ENCODE assay signal across 8 mouse cellular contexts in genomic region chrX:74244614-74245083, GRCm38 (mm10). TPM values are rescaled to one million over a fixed set of nuclear protein-coding genes. Genes with fewer than 3 reads are reported as not detected.
DNase-seq lines count a peak whose midpoint lies in the region; ATAC-seq and TF ChIP-seq lines count a peak whose summit lies in the region.

No protein-coding gene starts in this region.

- WGBS in bone marrow, adult 2 months, result 15% methylated on average over 3 of the region's 3 CpGs
- 29% methylated on average over 3 of the region's 3 CpGs for WGBS in hindbrain, postnatal 0 days
- WGBS in liver, embryonic 13.5 days (ENCODE audit: insufficient replicate concordance), result 17% methylated on average over 3 of the region's 3 CpGs

- H3K9ac ChIP-seq in hindbrain, postnatal 0 days (replicated peaks; ENCODE audit: low read length), result peak overlapping the region; percentile 68
- no peak overlapping the region; the same call in 1 of the 2 replicates for H3K9ac ChIP-seq in liver, embryonic 13.5 days

- peak in 1 of 2 experiments; percentile 11 for DNase-seq in left cerebral cortex, adult 2 months (ENCODE audit: extremely low spot score in 1 of 2, low spot score in 2 of 2)
- DNase-seq in left cerebral cortex, adult 9 months (ENCODE audit: low spot score in 2 of 2), result no peak
- peak; percentile 64 for DNase-seq in gastrocnemius, adult 2 months
- DNase-seq in hindbrain, postnatal 0 days (ENCODE audit: low spot score), result peak; percentile 70
- DNase-seq in liver, embryonic 13.5 days, result peak; percentile 11
- peak; percentile 50 to 58 for DNase-seq in natural killer cell, adult 2 months (ENCODE audit: low spot score in 2 of 2)

- peak overlapping the region; percentile 68 for H3K4me2 ChIP-seq in hindbrain, postnatal 0 days (ENCODE audit: low read depth, low read length)
- peak overlapping the region; percentile 83 for H3K4me2 ChIP-seq in liver, embryonic 13.5 days

- no peak for TF ChIP-seq CTCF in left cerebral cortex, adult 2 months (IDR thresholded peaks at IDR 0.05)
- TF ChIP-seq CTCF in bone marrow, adult 2 months (IDR thresholded peaks at IDR 0.05; ENCODE audit: control insufficient read depth, insufficient read depth, low read length), result no peak
- TF ChIP-seq CTCF in gastrocnemius, adult 2 months (IDR thresholded peaks at IDR 0.05), result no peak
- no peak for TF ChIP-seq CTCF in hindbrain, postnatal 0 days (IDR thresholded peaks at IDR 0.05; ENCODE audit: low read depth)

- TF ChIP-seq POLR2A in bone marrow, adult 2 months (IDR thresholded peaks at IDR 0.05; ENCODE audit: borderline replicate concordance, control insufficient read depth, low read depth, low read length), result no peak

- no peaks in the 10 kb centered on the region for H3K27me3 ChIP-seq in hindbrain, postnatal 0 days (ENCODE audit: insufficient read depth, low read length)
- peaks cover 2% of the 10 kb centered on the region; the same call in 1 of the 2 replicates for H3K27me3 ChIP-seq in liver, embryonic 13.5 days

- H3K36me3 ChIP-seq in hindbrain, postnatal 0 days (ENCODE audit: insufficient read depth, low read length), result peaks cover 6% of the 10 kb centered on the region; the same call in 1 of the 2 replicates
- H3K36me3 ChIP-seq in liver, embryonic 13.5 days, result peaks cover 26% of the 10 kb centered on the region

- H3K4me3 ChIP-seq in left cerebral cortex, adult 2 months, result peak overlapping the region; percentile 63
- H3K4me3 ChIP-seq in bone marrow, adult 2 months (replicated peaks; ENCODE audit: control insufficient read depth, low read depth, low read length), result peak overlapping the region; percentile 61
- H3K4me3 ChIP-seq in gastrocnemius, adult 2 months, result peak overlapping the region; percentile 81
- H3K4me3 ChIP-seq in hindbrain, postnatal 0 days (ENCODE audit: low read length), result peak overlapping the region; percentile 48
- peak overlapping the region; percentile 61 for H3K4me3 ChIP-seq in liver, embryonic 13.5 days (replicated peaks)

- H3K4me1 ChIP-seq in bone marrow, adult 2 months (ENCODE audit: control insufficient read depth, insufficient read depth, low read length), result peaks cover 1% of the 10 kb centered on the region; the same call in 1 of the 2 replicates
- H3K4me1 ChIP-seq in hindbrain, postnatal 0 days (ENCODE audit: insufficient read depth, low read length), result no peaks in the 10 kb centered on the region
- H3K4me1 ChIP-seq in liver, embryonic 13.5 days (replicated peaks), result peaks cover 36% of the 10 kb centered on the region

- peak; percentile 63 for ATAC-seq in hindbrain, postnatal 0 days
- ATAC-seq in liver, embryonic 13.5 days (ENCODE audit: low read depth), result no peak
- ATAC-seq in monocyte, adult 5-6 weeks (replicated peaks; ENCODE audit: insufficient number of reproducible peaks, low FRiP score, low TSS enrichment, poor library complexity, severe bottlenecking), result no peak

- intact Hi-C loops in left cerebral cortex, adult 2 months (cut with DNase I), result loop anchor here (5.0 kb wide), 3 partner anchors 123 to 222 kb away; partner anchors contain the start of gene Irak1
- intact Hi-C loops in gastrocnemius, adult 2 months (cut with DNase I), result loop anchor here (5.0 to 10.0 kb wide), 6 partner anchors 127 to 450 kb away; partner anchors contain the start of genes Fam3a, G6pdx, Hcfc1 and Ikbkg

- H3K9me3 ChIP-seq in hindbrain, postnatal 0 days (ENCODE audit: low read length), result no peaks in the 10 kb centered on the region
- no peaks in the 10 kb centered on the region for H3K9me3 ChIP-seq in liver, embryonic 13.5 days (replicated peaks)

- H3K27ac ChIP-seq in left cerebral cortex, adult 2 months, result no peak overlapping the region; the same call in 1 of the 2 replicates
- peak overlapping the region; percentile 36; the same call in 1 of the 2 replicates for H3K27ac ChIP-seq in bone marrow, adult 2 months (ENCODE audit: control insufficient read depth, insufficient read depth, low read depth, low read length, poor library complexity)
- peak overlapping the region; percentile 90 for H3K27ac ChIP-seq in gastrocnemius, adult 2 months
- H3K27ac ChIP-seq in hindbrain, postnatal 0 days, result peak overlapping the region; percentile 91
- peak overlapping the region; percentile 61; the same call in 1 of the 2 replicates for H3K27ac ChIP-seq in liver, embryonic 13.5 days

RNA-seq across cellular contexts. Expression of gene Flna, which starts 5.0 kb away (rescaled TPM):
- 10 to 100 TPM; 66.7 to 68.9 TPM for total RNA-seq in left cerebral cortex, adult 2 months (2021)
- 140 and 356 TPM in 2 replicates for polyA plus RNA-seq in bone marrow, adult 2 months (2011; ENCODE audit: insufficient read depth, insufficient read length, low replicate concordance, missing spikeins)
- 10 to 100 TPM; 32.3 to 48.3 TPM for total RNA-seq in gastrocnemius, adult 2 months (2021)
- 276 and 324 TPM in 2 replicates for total RNA-seq in hindbrain, postnatal 0 days (2014; rRNA removed)
- polyA plus RNA-seq in hindbrain, postnatal 0 days (2015; fragmentation: Nextera tagmentation; extraction: Ambion mirVana), result 57.2 and 58.6 TPM in 2 replicates
- 38.9 and 43.6 TPM in 2 replicates for polyA plus RNA-seq in liver, embryonic 13.5 days (2015; fragmentation: Nextera tagmentation; extraction: Ambion mirVana)
- total RNA-seq in monocyte, adult 5-6 weeks (2017), result 2,023 to 2,748 TPM (median 2,149 TPM) in 3 replicates

RNA-seq across cellular contexts. Expression of gene Emd, which starts 9.8 kb away (rescaled TPM):
- total RNA-seq in left cerebral cortex, adult 2 months (2021), result 10 to 100 TPM; 36.0 to 37.7 TPM
- 34.6 and 51.7 TPM in 2 replicates for polyA plus RNA-seq in bone marrow, adult 2 months (2011; ENCODE audit: insufficient read depth, insufficient read length, low replicate concordance, missing spikeins)
- 10 to 100 TPM; 25.7 to 30.3 TPM for total RNA-seq in gastrocnemius, adult 2 months (2021)
- total RNA-seq in hindbrain, postnatal 0 days (2014; rRNA removed), result 55.4 and 66.3 TPM in 2 replicates
- polyA plus RNA-seq in hindbrain, postnatal 0 days (2015; fragmentation: Nextera tagmentation; extraction: Ambion mirVana), result 15.6 and 18.2 TPM in 2 replicates
- 11.5 and 11.8 TPM in 2 replicates for polyA plus RNA-seq in liver, embryonic 13.5 days (2015; fragmentation: Nextera tagmentation; extraction: Ambion mirVana)
- 85.3 to 98.0 TPM (median 91.4 TPM) in 3 replicates for total RNA-seq in monocyte, adult 5-6 weeks (2017)

RNA-seq across cellular contexts. Expression of gene Rpl10, which starts 26.0 kb away (rescaled TPM):
- 100 to 1,000 TPM; 151 to 163 TPM for total RNA-seq in left cerebral cortex, adult 2 months (2021)
- 68.3 and 79.6 TPM in 2 replicates for polyA plus RNA-seq in bone marrow, adult 2 months (2011; ENCODE audit: insufficient read depth, insufficient read length, low replicate concordance, missing spikeins)
- 100 to 1,000 TPM; 165 to 212 TPM for total RNA-seq in gastrocnemius, adult 2 months (2021)
- total RNA-seq in hindbrain, postnatal 0 days (2014; rRNA removed), result 1,531 and 1,618 TPM in 2 replicates
- polyA plus RNA-seq in hindbrain, postnatal 0 days (2015; fragmentation: Nextera tagmentation; extraction: Ambion mirVana), result 375 and 384 TPM in 2 replicates
- polyA plus RNA-seq in liver, embryonic 13.5 days (2015; fragmentation: Nextera tagmentation; extraction: Ambion mirVana), result 609 and 656 TPM in 2 replicates
- 1,229 to 1,534 TPM (median 1,358 TPM) in 3 replicates for total RNA-seq in monocyte, adult 5-6 weeks (2017)

RNA-seq across cellular contexts. Expression of gene Taz, which starts 37.1 kb away (rescaled TPM):
- total RNA-seq in left cerebral cortex, adult 2 months (2021), result 10 to 100 TPM; 60.9 to 64.9 TPM
- 32.4 and 58.0 TPM in 2 replicates for polyA plus RNA-seq in bone marrow, adult 2 months (2011; ENCODE audit: insufficient read depth, insufficient read length, low replicate concordance, missing spikeins)
- total RNA-seq in gastrocnemius, adult 2 months (2021), result 10 to 100 TPM; 48.5 to 48.7 TPM
- total RNA-seq in hindbrain, postnatal 0 days (2014; rRNA removed), result 51.5 and 81.2 TPM in 2 replicates
- polyA plus RNA-seq in hindbrain, postnatal 0 days (2015; fragmentation: Nextera tagmentation; extraction: Ambion mirVana), result 66.0 and 79.0 TPM in 2 replicates
- 25.4 and 30.8 TPM in 2 replicates for polyA plus RNA-seq in liver, embryonic 13.5 days (2015; fragmentation: Nextera tagmentation; extraction: Ambion mirVana)
- total RNA-seq in monocyte, adult 5-6 weeks (2017), result 59.4 to 103 TPM (median 69.3 TPM) in 3 replicates

RNA-seq across cellular contexts. Expression of gene Dnase1l1, which starts 37.5 kb away (rescaled TPM):
- 1 to 10 TPM; 2.2 to 2.9 TPM for total RNA-seq in left cerebral cortex, adult 2 months (2021)
- 16.4 and 21.5 TPM in 2 replicates for polyA plus RNA-seq in bone marrow, adult 2 months (2011; ENCODE audit: insufficient read depth, insufficient read length, low replicate concordance, missing spikeins)
- total RNA-seq in gastrocnemius, adult 2 months (2021), result 100 to 1,000 TPM in 1 of 2 experiments, 10 to 100 TPM in 1; 98.0 to 105 TPM
- total RNA-seq in hindbrain, postnatal 0 days (2014; rRNA removed), result 3.5 and 3.6 TPM in 2 replicates
- polyA plus RNA-seq in hindbrain, postnatal 0 days (2015; fragmentation: Nextera tagmentation; extraction: Ambion mirVana), result 4.1 and 4.3 TPM in 2 replicates
- 21.0 and 22.1 TPM in 2 replicates for polyA plus RNA-seq in liver, embryonic 13.5 days (2015; fragmentation: Nextera tagmentation; extraction: Ambion mirVana)
- 46.0 to 56.4 TPM (median 56.0 TPM) in 3 replicates for total RNA-seq in monocyte, adult 5-6 weeks (2017)

Comparison
In these comparisons a context has a peak if more than half of its experiments do, and no peak if none do; other contexts are left out.
1. DNase-seq: peak in gastrocnemius, adult 2 months (single experiment), hindbrain, postnatal 0 days (single experiment), liver, embryonic 13.5 days (single experiment) and natural killer cell, adult 2 months (2 of 2); none in left cerebral cortex, adult 9 months (0 of 2).
2. Peak in every context shown above with its lines, with median percentiles within 50 percentile points of each other: H3K4me3 ChIP-seq.